Mouse (Mus musculus) frontal cortex, adult 2 months (tissue): ENCODE results near the gene Nlk. TPM values are rescaled to one million over a fixed set of nuclear protein-coding genes. Genes with fewer than 3 reads are reported as not detected.

Source experiments
- DNase-seq, 2 experiments: peaks; one replicate each; pipeline ENCODE4 v3.0.0; 2022; ENCODE audit warnings: low spot score in 1 of 2; ENCODE audit errors: extremely low spot score in 1 of 2
- polyA plus RNA-seq: library from polyadenylated mRNA; depleted of rRNA; stranded (reverse); fragments of >200 nt; gene quantifications from 2 replicates; pipeline ENCODE4 v1.2.3, GENCODE M21; 2012; rRNA removed

Gene Nlk
- 55.9 and 58.6 TPM in 2 replicates for polyA plus RNA-seq

DNA sequence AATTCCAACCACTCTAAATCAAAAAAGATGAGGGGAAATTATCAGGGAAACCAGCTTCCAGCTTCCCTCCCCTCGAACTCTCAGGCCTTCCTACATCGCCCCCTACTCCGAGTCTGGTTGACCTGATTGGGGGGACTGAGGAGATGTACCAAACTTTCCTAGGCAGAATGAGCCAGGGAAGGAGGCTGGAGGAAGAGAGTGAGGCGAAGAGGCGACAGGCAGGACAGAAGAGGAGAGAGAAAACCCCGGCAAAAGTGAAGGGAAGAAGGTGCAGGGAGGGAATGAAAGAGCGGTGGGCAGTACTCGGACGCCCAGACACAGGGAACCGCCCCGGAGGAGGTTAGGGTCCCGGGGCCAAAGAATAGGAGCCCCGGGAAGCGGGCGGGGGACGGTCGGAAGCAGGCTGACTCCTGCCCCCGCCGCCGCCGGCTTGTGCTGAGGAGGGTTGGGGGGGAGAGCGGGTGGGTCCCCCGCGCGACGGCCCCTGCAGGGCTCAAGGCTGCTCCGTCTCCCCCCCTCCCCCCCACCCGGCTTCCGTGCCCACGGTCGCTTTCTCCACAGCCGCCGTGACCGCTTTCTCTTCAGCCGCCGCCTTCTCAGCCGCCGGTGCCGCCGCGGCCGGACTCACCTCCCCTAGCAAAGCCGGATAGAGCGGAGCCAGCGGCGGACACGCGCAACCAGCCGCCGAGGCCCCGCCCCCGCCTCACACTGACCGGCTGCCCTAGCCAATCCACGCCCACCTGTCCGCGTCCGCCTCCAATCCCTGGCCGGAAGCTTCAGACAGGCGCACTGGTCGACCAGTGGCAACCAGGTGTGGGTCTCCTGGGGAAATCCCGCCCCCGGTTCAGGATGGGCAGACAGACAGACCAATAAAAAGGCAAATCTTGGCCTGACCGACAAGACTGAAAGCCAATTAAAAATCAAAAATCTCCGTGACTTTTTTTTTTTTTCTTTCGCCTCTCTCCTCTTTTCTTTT is at the start of gene Nlk:
Nlk (minus strand) TSS at position 597 of the 976 bp plus-strand sequence.
- DNase-seq: peak; percentile 99

DNA sequence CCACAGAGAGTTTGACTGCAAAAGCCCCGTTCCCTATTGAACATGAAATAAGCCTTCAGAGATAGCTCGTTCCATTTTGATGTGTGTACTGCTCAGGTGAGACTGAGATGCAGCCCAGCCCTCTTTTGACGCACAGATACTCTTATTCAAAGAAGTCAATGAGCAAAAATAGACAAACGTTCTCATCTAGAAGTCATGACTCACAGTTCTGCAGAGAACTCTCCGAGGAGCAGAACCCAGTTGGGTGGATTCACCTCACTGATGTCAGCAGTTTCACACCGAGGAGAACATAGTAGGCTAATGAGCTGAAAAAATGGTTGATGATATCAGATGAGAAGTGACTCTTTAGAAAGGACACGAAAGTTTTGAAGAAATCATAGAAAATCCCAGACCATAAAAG is 49.1 kb upstream of the Nlk start:
- DNase-seq: peak in 1 of 2 experiments; percentile 57

DNA sequence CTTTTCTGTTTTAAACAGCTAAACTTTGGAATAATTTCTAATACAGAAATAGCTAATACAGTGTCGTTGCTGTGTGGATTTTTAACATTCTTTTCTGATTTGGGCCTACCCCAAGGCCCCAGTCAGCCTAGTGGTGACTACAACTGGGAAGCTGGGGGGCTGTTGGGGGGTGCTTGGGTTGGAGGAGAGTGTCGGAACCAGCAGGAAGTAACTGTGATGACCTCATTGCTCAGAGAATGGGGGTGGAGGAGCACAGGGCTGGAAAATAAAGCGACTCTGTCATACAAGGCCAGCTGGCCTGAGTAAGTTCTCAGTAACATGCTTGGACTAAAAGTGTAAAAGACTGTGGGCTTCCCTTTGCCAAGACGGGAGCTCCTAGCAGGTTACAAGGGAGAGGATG is 48.3 kb upstream of the Nlk start:
- DNase-seq: no peak

DNA sequence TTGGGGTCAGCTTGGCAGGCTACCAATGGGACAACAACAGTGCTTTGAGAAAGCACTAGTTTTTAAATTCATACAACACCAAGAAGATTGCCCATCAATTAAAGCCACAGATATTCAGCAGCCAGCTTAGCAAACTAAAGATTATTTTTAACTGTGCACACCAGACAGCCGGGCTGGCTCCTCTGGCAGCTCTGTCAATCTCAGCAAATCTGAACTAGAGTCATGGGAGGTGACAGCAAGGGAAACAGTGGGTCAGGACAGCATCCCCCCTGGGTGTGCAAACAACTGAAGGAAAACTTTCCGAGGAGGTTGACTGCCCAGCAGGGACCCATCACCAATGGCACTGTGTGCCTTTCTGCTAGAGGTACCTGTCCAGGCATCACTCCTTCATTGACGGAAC is 45.3 kb upstream of the Nlk start:
- DNase-seq: no peak

DNA sequence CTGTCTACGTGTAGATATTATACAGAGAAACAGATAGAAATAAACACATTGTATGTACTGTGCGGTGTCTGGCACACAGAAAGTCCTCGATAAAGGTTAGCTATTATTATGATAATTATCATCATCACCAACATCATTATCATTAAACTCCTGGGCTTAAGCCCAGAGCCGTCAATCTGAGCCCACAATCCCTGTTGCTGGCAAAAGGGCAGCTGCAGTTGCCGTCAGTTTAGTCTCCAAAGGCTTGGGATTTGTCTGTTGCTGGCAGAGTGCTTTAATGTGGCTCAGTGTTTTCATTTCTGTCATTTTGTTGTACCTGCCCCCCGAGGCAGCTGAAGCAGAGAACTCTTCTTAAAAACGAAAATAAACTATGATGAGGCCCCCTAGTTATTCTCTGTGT is 44.8 kb upstream of the Nlk start:
- DNase-seq: no peak

DNA sequence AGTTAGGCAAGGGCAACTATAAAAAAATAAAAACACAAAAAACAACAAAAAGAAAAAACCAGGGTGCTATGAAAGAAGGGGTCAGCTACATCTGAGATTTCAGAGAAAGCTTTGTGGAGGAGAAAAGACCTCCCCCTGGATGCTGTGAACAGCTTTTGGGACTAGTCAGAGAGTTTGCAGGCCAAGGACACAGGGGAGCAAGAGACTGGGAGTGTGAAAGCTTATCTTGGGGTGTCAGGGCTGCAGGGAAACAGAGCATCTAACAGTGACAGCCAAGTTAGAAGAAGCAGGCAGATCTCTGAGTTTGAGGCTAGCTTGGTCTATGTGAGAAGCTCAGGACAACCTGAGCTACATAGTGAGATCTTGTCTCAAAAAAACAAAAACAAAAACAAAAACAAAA is 42.2 kb upstream of the Nlk start:
- DNase-seq: no peak

DNA sequence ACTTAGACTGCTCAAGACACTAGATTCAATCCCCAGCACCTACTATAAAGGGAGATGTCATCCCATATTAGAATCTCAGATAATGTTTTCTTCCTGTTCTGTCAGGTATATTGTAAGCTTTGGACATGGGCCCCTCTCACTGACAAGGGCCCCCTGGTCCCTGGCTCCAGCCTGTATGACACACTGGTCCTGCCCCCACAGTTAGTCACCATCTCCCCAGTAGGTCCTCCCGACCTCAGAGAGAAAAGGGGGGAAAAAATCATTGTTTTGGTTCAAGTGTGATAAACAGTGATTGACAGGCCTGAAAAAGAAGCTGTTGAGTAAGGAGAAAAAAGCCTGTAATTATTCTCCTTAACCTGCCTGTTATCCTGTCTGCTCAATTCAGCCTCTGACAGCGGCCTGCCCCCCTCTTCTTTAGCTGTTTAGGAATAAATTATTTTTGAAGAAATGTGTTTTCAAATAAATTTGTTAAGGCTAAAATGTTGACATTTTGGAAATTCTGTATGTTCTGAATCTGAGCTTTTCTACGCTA is 39.8 kb upstream of the Nlk start:
- no peak for DNase-seq

DNA sequence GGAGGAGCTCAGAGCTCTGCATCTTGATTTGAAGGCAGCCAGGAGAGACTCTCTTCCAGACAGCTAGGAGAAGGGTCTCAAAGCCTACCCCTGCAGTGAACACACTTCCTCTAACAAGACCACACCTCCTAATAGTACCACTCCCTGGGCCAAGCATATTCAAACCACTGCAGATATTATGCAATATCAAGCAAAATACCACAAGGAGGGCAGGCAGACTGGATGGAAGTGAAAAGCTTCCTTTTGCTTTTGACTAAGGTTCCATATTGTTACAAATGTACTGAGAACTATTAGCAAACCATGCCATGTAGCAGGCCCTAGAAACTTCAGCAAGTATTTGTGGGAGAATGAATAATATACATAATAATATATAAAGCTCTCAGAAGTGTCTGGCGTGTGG is 38.0 kb upstream of the Nlk start:
- no peak for DNase-seq

DNA sequence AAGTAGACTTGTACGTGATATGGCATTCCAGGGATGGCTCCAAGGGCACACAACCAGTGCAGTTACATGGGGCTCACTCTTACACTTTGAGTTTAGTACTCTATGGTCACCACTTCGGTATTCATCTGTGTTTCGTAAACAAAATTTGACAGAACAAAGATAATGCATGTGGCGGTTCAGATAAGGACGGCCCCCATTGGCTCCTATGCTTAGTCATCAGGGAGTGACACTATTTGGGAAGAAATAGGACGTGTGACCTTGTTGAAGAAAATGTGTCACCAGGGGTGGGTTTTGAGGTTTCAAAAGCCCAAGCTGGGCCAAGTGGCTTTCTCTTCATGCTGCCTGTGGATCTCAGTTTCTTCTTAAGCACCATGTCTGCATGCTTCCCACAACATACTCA is 35.4 kb upstream of the Nlk start:
- no peak for DNase-seq

DNA sequence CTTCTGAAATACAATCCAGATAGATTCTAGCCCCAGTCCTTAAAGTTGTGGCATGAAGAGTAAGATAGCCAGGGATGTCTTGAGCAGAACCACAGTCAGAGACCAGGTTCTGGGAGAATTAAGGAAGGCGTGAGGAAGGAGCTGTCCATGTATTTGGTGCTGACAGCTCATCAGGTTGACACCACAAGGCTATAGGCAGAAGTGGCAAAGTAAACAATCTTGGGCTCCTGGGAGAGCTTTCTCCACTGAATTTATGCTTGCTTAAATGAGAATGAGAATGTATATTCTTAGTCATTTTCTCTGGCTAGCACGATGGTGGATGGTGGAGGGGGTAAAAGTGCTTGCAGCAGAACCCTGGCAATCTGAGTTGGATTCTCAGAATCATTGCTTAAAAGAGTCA is 33.7 kb upstream of the Nlk start:
- no peak for DNase-seq

DNA sequence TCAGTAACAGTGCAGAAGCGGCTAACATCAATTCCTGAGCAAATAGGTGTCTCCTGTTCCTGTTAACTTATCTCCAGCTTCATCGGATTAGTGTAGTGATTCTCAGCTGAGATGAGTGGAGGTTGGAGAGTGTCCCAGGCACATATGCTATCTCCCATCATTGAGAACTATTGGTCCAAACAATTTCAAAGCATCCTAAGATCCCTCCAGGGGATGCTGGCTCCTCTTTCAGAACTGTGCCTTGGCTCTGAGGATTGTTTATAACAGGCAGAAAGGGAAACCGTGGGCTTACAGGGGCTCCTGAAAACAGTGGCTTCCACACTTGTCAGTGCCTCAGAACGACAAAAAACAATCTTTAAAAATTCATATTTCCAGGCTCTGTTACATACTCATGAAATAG is 30.9 kb upstream of the Nlk start:
- no peak for DNase-seq

DNA sequence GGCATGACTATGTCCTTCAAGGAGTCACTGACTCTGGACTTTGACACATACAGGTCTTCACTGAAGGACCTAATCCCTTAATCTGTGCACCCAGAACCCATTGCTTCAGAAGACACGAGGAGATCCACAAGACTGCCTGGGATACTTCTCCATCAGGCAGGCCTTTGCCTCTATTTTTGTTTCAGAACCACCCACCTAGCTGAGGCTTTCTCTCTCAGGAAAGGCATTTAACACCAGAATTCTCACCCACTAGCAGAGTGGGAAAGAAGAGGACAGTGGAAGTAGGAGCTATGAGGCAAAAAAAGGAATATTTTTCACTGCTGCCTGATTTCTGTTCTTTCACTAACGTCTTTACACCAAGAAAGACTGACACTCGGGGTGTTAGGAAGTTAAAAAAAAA is 29.2 kb upstream of the Nlk start:
- peak; percentile 83 to 86 for DNase-seq

DNA sequence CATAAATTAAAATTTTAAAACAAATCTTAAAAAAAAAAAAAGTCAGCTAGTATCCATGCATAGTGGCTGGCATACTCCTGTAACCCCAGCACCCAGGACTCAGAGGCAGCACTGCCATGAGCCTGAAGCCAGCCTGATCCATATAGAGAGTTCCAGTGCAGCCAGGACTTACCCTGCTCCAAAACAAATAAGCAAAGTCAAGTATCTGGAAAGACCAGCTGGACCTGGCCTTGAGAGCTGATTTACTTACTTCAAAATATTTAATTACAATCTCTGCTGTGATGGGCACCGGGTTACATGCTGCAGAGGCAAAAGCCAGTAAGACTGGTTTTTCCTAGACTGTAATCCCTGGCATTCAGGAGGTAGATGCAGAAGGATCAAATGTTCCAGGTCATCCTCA is 27.6 kb upstream of the Nlk start:
- DNase-seq: no peak

DNA sequence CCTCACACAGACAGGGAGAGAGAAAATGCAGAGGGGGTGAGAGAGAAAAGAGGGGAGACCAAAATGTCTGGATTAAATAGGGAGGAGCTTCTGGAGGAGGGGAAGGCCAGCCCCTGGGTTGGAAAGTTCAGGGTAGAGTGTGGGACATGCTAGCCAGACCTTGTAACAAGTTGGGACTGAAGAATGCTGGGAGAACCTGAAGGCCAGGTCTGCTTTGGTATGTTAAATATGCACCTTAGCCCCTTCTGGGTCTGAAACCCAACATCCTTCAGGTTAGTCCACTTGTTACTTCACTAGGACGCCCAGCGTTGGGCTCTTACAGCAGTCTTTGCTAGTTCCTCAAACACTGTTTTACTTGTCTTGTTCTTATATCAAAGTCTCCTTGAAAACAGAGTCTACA is 24.2 kb upstream of the Nlk start:
- no peak for DNase-seq

DNA sequence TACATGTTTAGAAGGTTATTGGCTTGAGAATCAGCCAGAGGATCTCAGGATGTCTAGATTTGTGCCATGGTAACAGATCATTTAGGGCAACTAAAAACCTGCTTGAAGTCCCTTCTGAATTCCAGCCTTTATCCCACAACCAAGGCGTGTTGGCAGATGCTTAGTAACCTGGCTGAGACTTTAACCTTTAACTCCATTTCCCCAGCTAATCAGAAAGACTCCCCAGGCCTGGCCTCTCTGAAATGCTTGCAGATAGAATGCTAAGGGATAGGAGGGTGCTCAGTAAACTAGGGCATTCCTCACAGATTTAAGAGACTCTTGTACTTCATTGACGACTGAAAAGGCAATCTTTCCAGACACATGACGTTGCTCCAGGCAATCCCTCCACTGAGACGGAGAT is 20.5 kb upstream of the Nlk start:
- DNase-seq: no peak

DNA sequence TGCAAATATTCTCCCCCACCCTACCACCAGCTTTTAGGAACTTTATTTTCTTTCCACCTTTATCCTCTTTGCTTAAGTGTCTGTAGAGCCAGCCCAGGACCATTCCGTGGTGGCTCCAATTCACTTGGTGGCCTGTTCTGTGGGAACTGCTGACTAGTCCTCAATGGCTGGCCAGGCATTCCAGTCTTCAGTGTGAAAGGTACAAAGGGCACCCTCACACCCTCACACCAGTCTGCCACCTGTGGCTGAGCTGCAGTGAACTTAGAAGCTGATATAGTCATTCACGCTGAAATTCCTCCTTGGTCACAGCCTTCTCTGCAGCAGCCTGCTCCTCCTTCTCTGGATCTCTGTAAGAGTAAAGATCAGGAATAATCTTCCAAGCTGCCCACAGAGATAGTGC is 11.5 kb upstream of the Nlk start:
- DNase-seq: no peak

DNA sequence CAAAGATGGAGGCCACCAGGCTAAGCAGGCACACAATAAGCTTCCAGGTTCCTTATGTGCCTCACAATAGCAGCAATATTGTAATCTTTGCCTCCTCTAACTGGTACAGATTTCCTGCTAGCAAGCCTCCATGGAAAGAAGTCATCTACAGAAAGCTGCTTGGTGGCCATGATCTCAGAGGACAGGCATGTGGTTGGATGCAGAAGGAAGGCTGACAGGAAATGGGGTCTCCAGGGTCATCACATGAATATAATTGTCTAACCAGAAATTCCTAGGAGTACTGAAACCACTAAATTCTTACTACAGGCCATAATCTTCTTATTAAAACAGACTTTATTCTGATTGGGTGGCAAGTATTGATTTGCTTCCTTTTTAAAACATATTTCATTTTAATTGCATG is 8.9 kb upstream of the Nlk start:
- no peak for DNase-seq

DNA sequence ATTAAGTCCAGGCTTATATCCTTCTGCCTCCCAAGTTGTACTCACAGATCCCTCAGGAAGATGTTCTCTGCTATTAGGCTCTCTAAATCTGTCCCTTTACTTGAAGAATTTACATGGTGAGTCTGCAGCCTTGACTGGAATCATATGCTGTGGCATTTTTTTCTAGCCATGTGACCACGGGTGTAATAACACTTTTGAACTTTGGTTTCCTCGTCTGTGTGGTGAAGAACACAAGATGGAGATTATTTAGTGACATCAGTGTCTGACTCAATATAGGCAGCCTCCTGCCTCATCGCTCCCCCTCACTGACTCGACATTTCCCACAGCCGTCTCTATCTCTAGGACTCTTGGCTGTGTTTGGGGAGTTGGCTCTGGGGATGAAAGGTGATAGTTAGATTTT is 5.9 kb upstream of the Nlk start:
- DNase-seq: no peak

DNA sequence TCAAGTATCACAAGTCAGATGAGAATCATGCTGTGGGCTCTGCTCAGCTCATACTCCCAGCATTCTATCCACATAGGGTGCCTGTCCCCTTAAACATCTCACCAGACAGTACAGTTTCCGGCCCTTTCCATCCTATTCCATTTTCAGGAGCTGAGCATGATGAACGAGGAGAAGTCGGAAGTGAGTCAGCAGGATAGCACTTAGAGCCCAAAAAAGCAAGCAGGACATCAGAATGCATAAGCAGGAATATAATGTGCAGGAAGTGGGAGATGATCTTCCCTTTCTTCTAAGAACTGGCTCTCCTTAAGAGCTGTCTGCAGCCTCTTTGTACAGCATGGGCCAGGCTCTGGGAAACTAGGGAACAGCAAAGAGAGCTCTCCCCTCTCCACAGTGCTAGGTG is 5.1 kb upstream of the Nlk start:
- peak; percentile 33 to 76 for DNase-seq

DNA sequence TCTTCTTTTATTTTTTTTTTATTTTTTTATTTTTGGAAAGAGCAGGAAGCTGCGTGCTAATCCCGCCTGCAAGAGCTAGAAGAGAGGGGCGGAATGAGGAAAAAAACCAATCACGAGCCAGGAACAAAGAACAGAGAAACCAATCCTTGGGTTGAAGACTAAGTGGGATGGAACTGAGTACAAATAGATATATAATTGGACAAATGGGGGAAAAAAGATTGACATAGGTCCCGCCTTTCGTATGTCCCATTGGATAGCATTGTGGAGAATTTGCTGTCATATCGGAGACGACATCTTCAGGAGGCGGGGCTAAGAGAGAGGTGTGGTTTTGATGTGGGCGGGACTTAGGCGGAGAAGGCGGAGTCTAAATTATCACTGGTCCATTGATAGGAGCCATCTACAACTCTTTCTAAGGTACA is 589 bp upstream of the Nlk start:
- peak; percentile 95 for DNase-seq

DNA sequence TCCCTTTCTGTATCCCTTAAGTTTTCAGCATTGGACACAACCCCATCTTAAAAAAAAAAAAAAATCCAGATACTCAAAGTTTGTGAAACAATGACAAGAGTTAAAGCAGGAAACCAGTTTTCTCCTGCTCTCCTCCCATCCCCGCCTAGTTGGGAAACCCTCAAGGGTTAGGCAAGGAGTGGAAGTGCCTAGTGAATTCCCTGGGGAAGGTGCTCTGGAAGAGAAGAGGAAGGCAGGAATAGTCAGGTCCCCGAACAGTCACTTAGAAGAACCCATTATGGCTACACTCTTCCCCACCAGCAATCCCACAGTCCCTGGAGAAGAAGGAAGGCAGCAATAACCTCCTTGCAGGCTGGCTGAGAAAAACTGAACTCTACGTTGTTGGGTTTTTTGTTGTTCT is 2.9 kb downstream of the Nlk start:
- DNase-seq: no peak

DNA sequence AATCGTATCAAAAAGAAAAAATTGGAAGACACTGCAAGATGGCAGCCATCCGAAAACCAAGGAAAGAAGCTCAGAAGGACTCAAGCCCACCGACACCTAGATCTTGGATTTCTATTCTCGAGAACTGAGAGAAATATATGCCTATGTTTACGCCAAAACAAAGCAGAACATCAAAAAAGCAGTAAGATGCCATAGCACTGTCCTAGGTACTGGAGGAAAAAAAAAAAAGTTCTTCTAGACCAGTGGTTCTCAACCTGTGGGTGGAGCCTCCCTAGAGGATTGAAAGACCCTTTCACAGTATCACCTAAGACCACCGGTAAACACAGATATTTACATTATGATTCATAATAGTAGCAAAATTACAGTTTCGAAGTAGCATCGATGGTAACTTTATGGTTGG is 3.9 kb downstream of the Nlk start:
- DNase-seq: no peak
